Mouse (Mus musculus) gastrocnemius, postnatal 36 days (tissue): ENCODE results near the gene Coa6. TPM values are rescaled to one million over a fixed set of nuclear protein-coding genes. Genes with fewer than 3 reads are reported as not detected.

ENCODE experiments used
- DNase-seq, 2 experiments: peaks; one replicate each; pipeline ENCODE4 v3.0.0; 2022
- intact Hi-C: fragments of 180-260 bp; cut with DNase I; formaldehyde crosslinking; loops from one replicate; pipeline ENCODE4 v1.15.1; 2025
- total RNA-seq, 2 experiments: library from RNA; stranded (reverse); gene quantifications; 2 replicates each; pipeline ENCODE4 v1.2.3; 2021

Gene Coa6
- total RNA-seq, 2 experiments from 2014 or later: 18.3 to 20.9 TPM

DNA sequence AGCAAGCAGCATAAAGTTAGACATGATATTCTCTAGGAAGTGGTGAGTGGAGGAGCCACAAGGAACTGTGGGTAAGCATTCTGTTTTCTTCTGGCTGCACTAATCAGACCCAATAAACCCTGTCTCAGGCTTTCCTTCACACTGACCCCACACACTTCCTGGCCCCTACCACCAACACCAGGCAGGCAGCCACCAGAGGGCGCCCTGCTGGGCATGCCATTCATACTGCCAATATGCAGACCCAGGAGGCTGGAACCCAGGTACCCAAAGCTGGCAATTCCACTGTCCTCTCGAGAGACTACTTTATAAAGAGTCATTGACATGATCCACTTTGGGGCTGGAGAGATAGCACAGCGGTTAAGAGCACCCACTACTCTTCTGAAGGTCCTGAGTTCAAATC, 38.0 kb downstream of the Coa6 start:
- intact Hi-C loops: no loop called here
- peak in 1 of 2 experiments; percentile 29 for DNase-seq

DNA sequence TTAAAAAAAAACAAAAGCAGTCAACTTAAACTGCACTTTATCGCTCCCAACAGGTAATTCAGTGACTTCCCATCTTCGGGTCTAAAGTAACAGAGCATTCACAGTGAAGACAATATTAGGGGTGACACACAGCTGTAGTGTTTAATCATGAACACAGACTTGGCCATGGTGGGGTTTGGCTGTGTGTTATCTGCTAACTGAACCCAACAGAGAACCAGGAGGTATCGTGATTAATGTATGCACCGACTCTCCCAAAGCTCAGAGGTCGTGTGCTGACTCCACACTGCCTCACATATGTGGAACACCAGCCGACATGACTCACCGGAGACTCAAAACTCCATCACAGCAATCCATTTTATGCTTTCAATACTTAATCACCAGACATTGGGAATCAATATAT, 39.4 kb downstream of the Coa6 start:
- intact Hi-C loops: no loop called here
- DNase-seq: no peak

DNA sequence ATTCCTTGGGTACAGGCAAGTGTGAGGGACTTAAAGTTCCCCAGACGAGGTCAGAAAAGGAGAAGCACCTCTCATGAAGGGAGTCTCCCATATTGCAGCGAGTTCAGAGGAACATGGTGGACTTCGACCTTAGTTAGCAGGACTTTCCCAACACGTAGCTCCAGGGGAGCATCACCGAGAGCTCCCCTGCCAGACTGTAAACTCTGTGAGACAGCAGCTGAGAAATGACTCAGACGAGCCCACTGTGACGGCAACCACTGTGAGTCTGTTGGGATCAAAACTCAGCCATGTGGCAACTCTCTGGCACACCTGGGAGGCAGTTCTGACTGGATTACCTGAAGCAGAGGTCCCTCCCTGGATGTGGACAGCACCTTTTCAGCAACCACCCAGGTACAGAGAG, 41.8 kb downstream of the Coa6 start:
- intact Hi-C loops: no loop called here
- DNase-seq: no peak

DNA sequence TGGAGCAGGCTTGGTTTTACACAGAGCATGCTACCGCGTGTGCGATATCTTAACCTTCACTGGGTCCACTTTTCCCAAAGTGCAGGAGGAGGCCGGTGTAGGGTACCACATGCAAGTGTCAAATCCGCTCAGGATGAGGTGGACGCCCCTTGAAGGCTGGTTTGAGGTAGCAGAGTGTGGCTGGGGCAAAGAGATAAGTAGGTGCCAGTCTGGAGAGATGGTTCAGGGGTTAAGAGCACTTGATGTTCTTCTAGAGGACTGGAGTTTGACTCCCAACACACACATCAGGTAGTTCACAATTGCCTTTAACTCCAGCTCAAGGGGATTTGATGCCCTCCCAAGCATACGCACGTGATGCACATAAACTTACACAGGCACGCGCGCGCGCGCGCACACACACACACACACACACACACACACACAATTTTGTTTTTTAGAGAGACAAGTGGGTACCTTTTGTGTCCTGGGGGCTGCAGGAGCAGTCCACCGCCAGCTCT, 51.5 kb downstream of the Coa6 start:
- intact Hi-C loops: no loop called here
- no peak for DNase-seq

DNA sequence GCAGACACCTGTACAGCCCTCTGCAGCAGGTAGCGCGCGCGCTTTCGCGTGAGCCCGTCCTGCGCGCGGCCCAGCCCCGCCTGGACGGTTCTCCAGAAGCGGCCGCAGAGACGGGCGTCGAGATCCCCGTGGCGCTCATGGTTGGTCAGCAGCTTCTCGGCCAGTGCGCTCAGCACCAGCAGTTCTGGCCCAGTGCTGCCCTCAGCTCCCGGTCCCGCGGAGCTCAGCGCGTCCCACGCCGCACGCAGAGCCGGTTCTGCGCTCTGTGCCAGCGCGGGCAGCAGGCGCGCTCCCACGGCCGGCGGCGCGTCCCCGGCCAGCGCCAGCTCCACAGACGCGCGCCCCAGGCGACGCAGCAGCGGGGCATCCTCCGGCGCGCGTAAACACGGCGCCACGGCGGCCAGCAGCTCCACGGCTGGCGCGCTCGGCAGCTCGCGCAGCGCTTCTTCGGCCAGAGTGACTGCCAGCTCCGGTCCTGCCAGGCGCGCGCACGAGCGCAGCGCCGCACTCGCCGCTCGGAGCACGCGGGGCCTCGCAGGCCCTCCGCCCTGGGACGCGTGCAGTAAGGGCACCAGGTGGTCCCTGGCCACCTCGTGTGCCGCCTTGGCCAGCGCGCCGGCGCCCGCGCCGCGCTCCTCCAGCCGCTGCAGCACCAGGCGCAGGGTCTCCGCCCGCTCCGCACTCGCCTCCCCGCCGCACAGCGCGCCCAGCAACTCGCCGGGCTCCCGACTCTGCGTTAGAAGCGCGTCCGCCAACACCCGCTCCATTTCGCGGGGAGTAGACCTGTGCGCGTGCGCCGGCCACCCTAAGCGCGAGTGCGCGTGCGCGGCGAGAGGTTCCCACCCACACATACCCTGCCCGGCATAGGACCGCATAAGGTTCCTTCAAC, 52.2 kb downstream of the Coa6 start, which contains the start of gene Tarbp1:
Gene Tarbp1 (minus strand): TSS at position 767 of the 889 bp plus-strand sequence.
- intact Hi-C loops: no loop called here

More for the DNA sequence above, 52.2 kb downstream of the Coa6 start, which contains the start of gene Tarbp1:
- DNase-seq: peak; percentile 90 to 91

Other genes starting within 250 kb of the Coa6 start
- not detected for gene Slc35f3, start 124.0 kb upstream of the Coa6 start, total RNA-seq
- gene Tarbp1, start 52.5 kb downstream of the Coa6 start, total RNA-seq: 1 to 10 TPM; 4.5 to 5.7 TPM
- gene Irf2bp2, start 171.5 kb downstream of the Coa6 start, total RNA-seq: 10 to 100 TPM; 26.5 to 30.1 TPM